In genomic region chr6:86115843-86116242, GRCm38 (mm10) we compare ENCODE assay signal across 24 mouse cellular contexts.
DNase-seq lines count a peak whose midpoint lies in the region; ATAC-seq and TF ChIP-seq lines count a peak whose summit lies in the region.
"Had no signal": no experiment of that assay in that cellular context is flagged by ENCODE, and none has a peak within 500 bp of the region (broad histone marks: within the 10 kb centered on the region; RNA-seq: fewer than 3 reads in every experiment).

No protein-coding gene starts in this region.

- no peak for DNase-seq in frontal cortex, postnatal 10 days (ENCODE audit: low spot score in 2 of 2)
- peak in 1 of 2 experiments; percentile 75 for DNase-seq in layer of hippocampus, adult 2 months (ENCODE audit: low spot score in 2 of 2)
- no peak for DNase-seq in layer of hippocampus, postnatal 25 days (ENCODE audit: extremely low spot score in 1 of 2, low spot score in 1 of 2)
- peak; percentile 61 to 62 for DNase-seq in left cerebral cortex, postnatal 36 days (ENCODE audit: low spot score in 2 of 2)
- no peak for DNase-seq in left cerebral cortex, adult 11 months (ENCODE audit: low spot score)
- DNase-seq in brain, adult 2 months (ENCODE audit: low read depth, low spot score) = peak; percentile 72
- DNase-seq: adrenal gland, adult 8-10 months; adrenal gland, postnatal 36 days; B cell, adult 2 months; cerebellum, adult 11 months; cerebellum, adult 8-10 months; cerebellum, postnatal 14 days; embryo, embryonic 11 days; gastrocnemius, adult 2 months; gastrocnemius, postnatal 25 days had no signal

- intact Hi-C loops in left cerebral cortex, postnatal 36 days (cut with DNase I) = no loop called here

- H3K27ac ChIP-seq in layer of hippocampus, adult 2 months = peak overlapping the region; percentile 64; the same call in 1 of the 2 replicates
- H3K27ac ChIP-seq: embryonic facial prominence, embryonic 15.5 days; forebrain, embryonic 10.5 days; gastrocnemius, adult 2 months; hindbrain, embryonic 10.5 days; hindbrain, embryonic 14.5 days had no signal

- H3K4me3 ChIP-seq in layer of hippocampus, adult 2 months = no peak overlapping the region
- H3K4me3 ChIP-seq: embryonic facial prominence, embryonic 15.5 days; erythroblast, embryonic 14.5 days; forebrain, embryonic 10.5 days; gastrocnemius, adult 2 months; heart, embryonic 12.5 days; hindbrain, embryonic 10.5 days had no signal

- no peak for TF ChIP-seq CTCF in layer of hippocampus, adult 2 months (conservative IDR thresholded peaks at IDR 0.05)

- ATAC-seq in frontal cortex, adult (ENCODE audit: low TSS enrichment) = peak; percentile 65
- ATAC-seq: CD4-positive, CD25-positive, alpha-beta regulatory T cell, adult 4 months; forebrain, embryonic 14.5 days had no signal

Comparison
In these comparisons a context has a peak if more than half of its experiments do, and no peak if none do; other contexts are left out.
1. DNase-seq: peak in left cerebral cortex, postnatal 36 days (2 of 2) and brain, adult 2 months (single experiment); none in frontal cortex, postnatal 10 days (0 of 2), layer of hippocampus, postnatal 25 days (0 of 2) and left cerebral cortex, adult 11 months (single experiment).